Mouse (Mus musculus) liver, adult 2 months (tissue): ENCODE results near the gene Zfp287. TPM values are rescaled to one million over a fixed set of nuclear protein-coding genes. Genes with fewer than 3 reads are reported as not detected.

ENCODE experiments used
- DNase-seq: peaks from one replicate; pipeline ENCODE4 v3.0.0-alpha.2; 2011; ENCODE audit warnings: low read depth, low spot score; ENCODE audit errors: extremely low read depth
- H3K27ac ChIP-seq: fragments of 200-500 bp; replicated peaks from 2 replicates; pipeline ENCODE4 v1.5.1; 2012; ENCODE audit warnings: low read depth, mild to moderate bottlenecking, control low read depth, inconsistent platforms, low read length; ENCODE audit not compliant: insufficient read depth
- H3K27me3 ChIP-seq: fragments of 200-500 bp; 2 replicates; pipeline ENCODE4 v1.6.1; 2012; ENCODE audit warnings: mild to moderate bottlenecking, moderate library complexity, low read length, inconsistent platforms; ENCODE audit not compliant: control insufficient read depth, insufficient read depth
- H3K36me3 ChIP-seq: fragments of 200-500 bp; 2 replicates; pipeline ENCODE4 v1.6.1; 2012; ENCODE audit warnings: low read length, inconsistent platforms; ENCODE audit not compliant: control insufficient read depth, insufficient read depth
- H3K4me1 ChIP-seq: fragments of 200-500 bp; 2 replicates; pipeline ENCODE4 v1.6.1; 2011; ENCODE audit warnings: low read length; ENCODE audit not compliant: control insufficient read depth, insufficient read depth
- H3K4me3 ChIP-seq: fragments of 200-500 bp; 2 replicates; pipeline ENCODE4 v1.5.1; 2011; ENCODE audit warnings: low read depth, mild to moderate bottlenecking, control low read depth, low read length, moderate library complexity; ENCODE audit not compliant: insufficient read depth
- H3K79me2 ChIP-seq: fragments of 200-500 bp; 2 replicates; pipeline ENCODE4 v1.6.1; 2012; ENCODE audit warnings: inconsistent platforms, mild to moderate bottlenecking, low read length, moderate library complexity; ENCODE audit not compliant: control insufficient read depth, insufficient read depth
- H3K9ac ChIP-seq: fragments of 200-500 bp; 2 replicates; pipeline ENCODE4 v1.6.1; 2012; ENCODE audit warnings: low read depth, mild to moderate bottlenecking, control low read depth, inconsistent platforms, low read length
- CTCF ChIP-seq: fragments of 200-500 bp; IDR thresholded peaks from 2 replicates; pipeline ENCODE4 v1.5.1; 2011; ENCODE audit warnings: low read depth, low read length, control low read depth
- POLR2A ChIP-seq: fragments of 200-500 bp; IDR thresholded peaks from 2 replicates; pipeline ENCODE4 v1.6.1; 2011; ENCODE audit warnings: low read length, control low read depth; ENCODE audit not compliant: insufficient read depth; ENCODE audit errors: extremely low read depth
- WGBS: fragments of 180-500 bp; shearing (Covaris S2); methylation state at CpG from one replicate; pipeline ENCODE4 v1.1.7; 2018; 5-methylcytosine and 5-hydroxymethylcytosine counted together
- polyA plus RNA-seq: library from polyadenylated mRNA; depleted of rRNA; stranded (reverse); fragments of >200 nt; gene quantifications from 2 replicates; pipeline ENCODE4 v1.2.3, GENCODE M21; 2012
- total RNA-seq: library from RNA; depleted of rRNA; stranded (reverse); fragments of >200 nt; gene quantifications from 2 replicates; pipeline ENCODE4 v1.2.3, GENCODE M21; 2014

Zfp287 gene
- total and polyA plus RNA-seq, 2 experiments: 0.26 to 0.55 TPM

- peak; percentile 46 for DNase-seq
- TF ChIP-seq POLR2A (no peak), CTCF (peak; percentile 78)
- Histone ChIP-seq H3K36me3 (no peaks in the 10 kb centered on the region), H3K79me2 (no peaks in the 10 kb centered on the region), H3K9ac (no peak overlapping the region), H3K4me1 (peaks cover 2% of the 10 kb centered on the region; the same call in 1 of the 2 replicates), H3K27ac (no peak overlapping the region), H3K4me3 (no peak overlapping the region), H3K27me3 (no peaks in the 10 kb centered on the region)
- WGBS: 23% methylated on average over 17 of the region's 17 CpGs
These were observed 56.0 kb downstream of the Zfp287 start for GRCm38 (mm10) chr11:62675480-62676289.

GRCm38 (mm10) chr11:62670006-62670405, 61.7 kb downstream of the Zfp287 start:
- H3K79me2 ChIP-seq: no peaks in the 10 kb centered on the region
- H3K36me3 ChIP-seq: no peaks in the 10 kb centered on the region
- TF ChIP-seq POLR2A: no peak
- no peak for TF ChIP-seq CTCF
- no peak overlapping the region for H3K27ac ChIP-seq
- WGBS: 64% methylated on average over 6 of the region's 6 CpGs
- no peaks in the 10 kb centered on the region for H3K27me3 ChIP-seq
- H3K4me1 ChIP-seq: no peaks in the 10 kb centered on the region
- no peak overlapping the region for H3K4me3 ChIP-seq
- H3K9ac ChIP-seq: no peak overlapping the region
- DNase-seq: no peak

GRCm38 (mm10) chr11:62669471-62669870, 62.2 kb downstream of the Zfp287 start:
- no peaks in the 10 kb centered on the region for H3K36me3 ChIP-seq
- H3K79me2 ChIP-seq: no peaks in the 10 kb centered on the region
- TF ChIP-seq CTCF: no peak
- TF ChIP-seq POLR2A: no peak
- DNase-seq: no peak
- H3K9ac ChIP-seq: no peak overlapping the region
- H3K4me3 ChIP-seq: no peak overlapping the region
- no peak overlapping the region for H3K27ac ChIP-seq
- no peaks in the 10 kb centered on the region for H3K4me1 ChIP-seq
- H3K27me3 ChIP-seq: no peaks in the 10 kb centered on the region
- 71% methylated on average over 12 of the region's 12 CpGs for WGBS

- Histone ChIP-seq H3K4me1 (no peaks in the 10 kb centered on the region), H3K36me3 (no peaks in the 10 kb centered on the region), H3K27ac (no peak overlapping the region), H3K4me3 (no peak overlapping the region), H3K79me2 (no peaks in the 10 kb centered on the region), H3K27me3 (no peaks in the 10 kb centered on the region), H3K9ac (no peak overlapping the region)
- no peak for TF ChIP-seq POLR2A
- TF ChIP-seq CTCF: no peak
- no peak for DNase-seq
- WGBS: 88% methylated on average over 5 of the region's 5 CpGs
These were observed 62.7 kb downstream of the Zfp287 start for GRCm38 (mm10) chr11:62668986-62669385.

- WGBS: 73% methylated on average over 6 of the region's 6 CpGs
- H3K4me3 ChIP-seq: no peak overlapping the region
- no peaks in the 10 kb centered on the region for H3K4me1 ChIP-seq
- H3K36me3 ChIP-seq: no peaks in the 10 kb centered on the region
- no peaks in the 10 kb centered on the region for H3K79me2 ChIP-seq
- H3K27me3 ChIP-seq: no peaks in the 10 kb centered on the region
- DNase-seq: no peak
- TF ChIP-seq CTCF (no peak), POLR2A (no peak)
- H3K27ac ChIP-seq: no peak overlapping the region
- no peak overlapping the region for H3K9ac ChIP-seq
These were observed 67.5 kb downstream of the Zfp287 start for GRCm38 (mm10) chr11:62664250-62664649.

- whole genome bisulfite sequencing: 69% methylated on average over 4 of the region's 4 CpGs
- Histone ChIP-seq H3K27me3 (no peaks in the 10 kb centered on the region), H3K79me2 (no peaks in the 10 kb centered on the region), H3K36me3 (no peaks in the 10 kb centered on the region), H3K9ac (no peak overlapping the region), H3K4me1 (no peaks in the 10 kb centered on the region), H3K27ac (no peak overlapping the region), H3K4me3 (no peak overlapping the region)
- DNase-seq: no peak
- TF ChIP-seq POLR2A (no peak), CTCF (no peak)
These were observed 70.8 kb downstream of the Zfp287 start for GRCm38 (mm10) chr11:62660885-62661284.
